Mouse (Mus musculus): ENCODE measurements around the gene Tmprss7. TPM values are rescaled to one million over a fixed set of nuclear protein-coding genes. Genes with fewer than 3 reads are reported as not detected.
A peak's percentile ranks its signal among the peaks of the same experiment; 100 is the strongest.

Gene Tmprss7
- polyA plus RNA-seq, 1 experiment: 0.05 TPM

GRCm38 (mm10) chr16:45666136-45666535, 27.3 kb downstream of the Tmprss7 start:
- H3K27me3 ChIP-seq (ENCODE audit: control insufficient read depth, insufficient read depth, low read length): no peaks in the 10 kb centered on the region
- no peak overlapping the region for H3K4me3 ChIP-seq (ENCODE audit: extremely low read depth, insufficient read depth, insufficient read length)
- no peaks in the 10 kb centered on the region for H3K36me3 ChIP-seq (ENCODE audit: control insufficient read depth, insufficient read depth, low read length)
- TF ChIP-seq POLR2A (IDR thresholded peaks at IDR 0.05; ENCODE audit: low read depth, low read length) (no peak), CTCF (IDR thresholded peaks at IDR 0.05; ENCODE audit: extremely low read depth, insufficient read depth, insufficient read length, insufficient replicate concordance) (no peak)
- WGBS: 5% methylated on average over 2 of the region's 2 CpGs
- no peak overlapping the region for H3K27ac ChIP-seq (ENCODE audit: insufficient read depth, low read length)
- H3K4me1 ChIP-seq (ENCODE audit: control insufficient read depth, insufficient read depth, insufficient read length): no peaks in the 10 kb centered on the region
- no peak for DNase-seq (ENCODE audit: low read depth in 1 of 2, low spot score in 2 of 2)

- no peak for TF ChIP-seq CTCF (IDR thresholded peaks at IDR 0.05; ENCODE audit: extremely low read depth, insufficient read depth, insufficient read length, insufficient replicate concordance)
- no peak for TF ChIP-seq POLR2A (IDR thresholded peaks at IDR 0.05; ENCODE audit: low read depth, low read length)
- Histone ChIP-seq H3K27me3 (ENCODE audit: control insufficient read depth, insufficient read depth, low read length) (no peaks in the 10 kb centered on the region), H3K36me3 (ENCODE audit: control insufficient read depth, insufficient read depth, low read length) (no peaks in the 10 kb centered on the region), H3K27ac (ENCODE audit: insufficient read depth, low read length) (no peak overlapping the region), H3K4me3 (ENCODE audit: extremely low read depth, insufficient read depth, insufficient read length) (no peak overlapping the region), H3K4me1 (ENCODE audit: control insufficient read depth, insufficient read depth, insufficient read length) (no peaks in the 10 kb centered on the region)
- DNase-seq (ENCODE audit: low read depth in 1 of 2, low spot score in 2 of 2): no peak
These were observed 31.1 kb downstream of the Tmprss7 start for GRCm38 (mm10) chr16:45662381-45662780.

GRCm38 (mm10) chr16:45659596-45659995, 33.9 kb downstream of the Tmprss7 start:
- Histone ChIP-seq H3K4me3 (ENCODE audit: extremely low read depth, insufficient read depth, insufficient read length) (no peak overlapping the region), H3K27ac (ENCODE audit: insufficient read depth, low read length) (no peak overlapping the region), H3K36me3 (ENCODE audit: control insufficient read depth, insufficient read depth, low read length) (no peaks in the 10 kb centered on the region), H3K4me1 (ENCODE audit: control insufficient read depth, insufficient read depth, insufficient read length) (no peaks in the 10 kb centered on the region), H3K27me3 (ENCODE audit: control insufficient read depth, insufficient read depth, low read length) (no peaks in the 10 kb centered on the region)
- no peak for TF ChIP-seq POLR2A (IDR thresholded peaks at IDR 0.05; ENCODE audit: low read depth, low read length)
- no peak for TF ChIP-seq CTCF (IDR thresholded peaks at IDR 0.05; ENCODE audit: extremely low read depth, insufficient read depth, insufficient read length, insufficient replicate concordance)
- WGBS: 85% methylated on average over 4 of the region's 4 CpGs
- DNase-seq (ENCODE audit: low read depth in 1 of 2, low spot score in 2 of 2): no peak

- Histone ChIP-seq H3K4me3 (ENCODE audit: extremely low read depth, insufficient read depth, insufficient read length) (no peak overlapping the region), H3K27ac (ENCODE audit: insufficient read depth, low read length) (no peak overlapping the region), H3K27me3 (ENCODE audit: control insufficient read depth, insufficient read depth, low read length) (peaks cover 2% of the 10 kb centered on the region; the same call in 1 of the 2 replicates), H3K36me3 (ENCODE audit: control insufficient read depth, insufficient read depth, low read length) (no peaks in the 10 kb centered on the region), H3K4me1 (ENCODE audit: control insufficient read depth, insufficient read depth, insufficient read length) (peaks cover 7% of the 10 kb centered on the region; the same call in 1 of the 2 replicates)
- DNase-seq (ENCODE audit: low read depth in 1 of 2, low spot score in 2 of 2): no peak
- TF ChIP-seq CTCF (IDR thresholded peaks at IDR 0.05; ENCODE audit: extremely low read depth, insufficient read depth, insufficient read length, insufficient replicate concordance): no peak
- no peak for TF ChIP-seq POLR2A (IDR thresholded peaks at IDR 0.05; ENCODE audit: low read depth, low read length)
- WGBS: 94% methylated on average over 1 of the region's 1 CpGs
These were observed 35.2 kb downstream of the Tmprss7 start for GRCm38 (mm10) chr16:45658248-45658647.

- DNase-seq (ENCODE audit: low read depth in 1 of 2, low spot score in 2 of 2): no peak
- no peak overlapping the region for H3K27ac ChIP-seq (ENCODE audit: insufficient read depth, low read length)
- no peak for TF ChIP-seq CTCF (IDR thresholded peaks at IDR 0.05; ENCODE audit: extremely low read depth, insufficient read depth, insufficient read length, insufficient replicate concordance)
- TF ChIP-seq POLR2A (IDR thresholded peaks at IDR 0.05; ENCODE audit: low read depth, low read length): no peak
- peaks cover 2% of the 10 kb centered on the region; the same call in 1 of the 2 replicates for H3K27me3 ChIP-seq (ENCODE audit: control insufficient read depth, insufficient read depth, low read length)
- 80% methylated on average over 12 of the region's 12 CpGs for WGBS
- H3K36me3 ChIP-seq (ENCODE audit: control insufficient read depth, insufficient read depth, low read length): no peaks in the 10 kb centered on the region
- H3K4me3 ChIP-seq (ENCODE audit: extremely low read depth, insufficient read depth, insufficient read length): no peak overlapping the region
- peaks cover 7% of the 10 kb centered on the region; the same call in 1 of the 2 replicates for H3K4me1 ChIP-seq (ENCODE audit: control insufficient read depth, insufficient read depth, insufficient read length)
These were observed 35.8 kb downstream of the Tmprss7 start for GRCm38 (mm10) chr16:45657574-45658159.

GRCm38 (mm10) chr16:45654465-45654864, 39.0 kb downstream of the Tmprss7 start:
- no peak for DNase-seq (ENCODE audit: low read depth in 1 of 2, low spot score in 2 of 2)
- peaks cover 2% of the 10 kb centered on the region; the same call in 1 of the 2 replicates for H3K27me3 ChIP-seq (ENCODE audit: control insufficient read depth, insufficient read depth, low read length)
- H3K4me3 ChIP-seq (ENCODE audit: extremely low read depth, insufficient read depth, insufficient read length): no peak overlapping the region
- WGBS: 87% methylated on average over 9 of the region's 9 CpGs
- peaks cover 7% of the 10 kb centered on the region; the same call in 1 of the 2 replicates for H3K4me1 ChIP-seq (ENCODE audit: control insufficient read depth, insufficient read depth, insufficient read length)
- H3K36me3 ChIP-seq (ENCODE audit: control insufficient read depth, insufficient read depth, low read length): no peaks in the 10 kb centered on the region
- no peak overlapping the region for H3K27ac ChIP-seq (ENCODE audit: insufficient read depth, low read length)
- TF ChIP-seq CTCF (IDR thresholded peaks at IDR 0.05; ENCODE audit: extremely low read depth, insufficient read depth, insufficient read length, insufficient replicate concordance) (no peak), POLR2A (IDR thresholded peaks at IDR 0.05; ENCODE audit: low read depth, low read length) (no peak)

- Histone ChIP-seq H3K4me1 (ENCODE audit: control insufficient read depth, insufficient read depth, insufficient read length) (peaks cover 7% of the 10 kb centered on the region; the same call in 1 of the 2 replicates), H3K27ac (ENCODE audit: insufficient read depth, low read length) (no peak within 1 kb of the TSS), H3K36me3 (ENCODE audit: control insufficient read depth, insufficient read depth, low read length) (no peaks in the 10 kb centered on the region), H3K4me3 (ENCODE audit: extremely low read depth, insufficient read depth, insufficient read length) (peak within 1 kb of the TSS; percentile 22; the same call in 1 of the 2 replicates), H3K27me3 (ENCODE audit: control insufficient read depth, insufficient read depth, low read length) (peaks cover 2% of the 10 kb centered on the region; the same call in 1 of the 2 replicates)
- no peak for TF ChIP-seq POLR2A (IDR thresholded peaks at IDR 0.05; ENCODE audit: low read depth, low read length)
- no peak for TF ChIP-seq CTCF (IDR thresholded peaks at IDR 0.05; ENCODE audit: extremely low read depth, insufficient read depth, insufficient read length, insufficient replicate concordance)
- WGBS: 16% methylated on average over 20 of the region's 20 CpGs
- peak in 1 of 2 experiments; percentile 3 for DNase-seq (ENCODE audit: low read depth in 1 of 2, low spot score in 2 of 2)
These were observed 39.5 kb downstream of the Tmprss7 start, which contains the start of gene BC016579 for GRCm38 (mm10) chr16:45653934-45654332. Gene BC016579, minus strand, starts transcription at chr16:45654068.

All from spleen, adult 2 months (tissue).